Mouse (Mus musculus) neural tube, embryonic 12.5 days (tissue): ENCODE results near the gene Lrrc66. TPM values are rescaled to one million over a fixed set of nuclear protein-coding genes. Genes with fewer than 3 reads are reported as not detected.

ENCODE experiments used
- ATAC-seq: fragments of 200-750 bp; cut with Nextera tagmentation; 2 replicates; pipeline ENCODE4 v1.8.0; 2017; ENCODE audit warnings: low read depth, mild to moderate bottlenecking, moderate TSS enrichment, moderate library complexity; ENCODE audit not compliant: low FRiP score
- H3K27ac ChIP-seq: fragments of 300-500 bp; sonication (generic); 2 replicates; pipeline ENCODE4 v1.5.1; 2016
- H3K27me3 ChIP-seq: fragments of 300-500 bp; sonication (generic); replicated peaks from 2 replicates; pipeline ENCODE4 v1.6.1; 2016; ENCODE audit warnings: mild to moderate bottlenecking
- H3K36me3 ChIP-seq: fragments of 300-500 bp; sonication (generic); 2 replicates; pipeline ENCODE4 v1.6.1; 2016; ENCODE audit warnings: mild to moderate bottlenecking
- H3K4me1 ChIP-seq: fragments of 300-500 bp; sonication (generic); 2 replicates; pipeline ENCODE4 v1.6.1; 2016
- H3K4me2 ChIP-seq: fragments of 300-500 bp; sonication (generic); replicated peaks from 2 replicates; pipeline ENCODE4 v1.6.1; 2016; ENCODE audit warnings: mild to moderate bottlenecking
- H3K4me3 ChIP-seq: fragments of 300-500 bp; sonication (generic); 2 replicates; pipeline ENCODE4 v1.5.1; 2016
- H3K9ac ChIP-seq: fragments of 300-500 bp; sonication (generic); 2 replicates; pipeline ENCODE4 v1.6.1; 2016; ENCODE audit warnings: mild to moderate bottlenecking
- H3K9me3 ChIP-seq: fragments of 300-500 bp; sonication (generic); 2 replicates; pipeline ENCODE4 v1.6.1; 2016; ENCODE audit warnings: mild to moderate bottlenecking
- WGBS: fragments of 180-500 bp; shearing (Covaris S2); methylation state at CpG from one replicate; pipeline ENCODE4 v1.1.7; 2016; 5-methylcytosine and 5-hydroxymethylcytosine counted together
- polyA plus RNA-seq: library from polyadenylated mRNA; unstranded; fragments of >200 nt; fragmentation: Nextera tagmentation; extraction: Ambion mirVana; gene quantifications from 2 replicates; pipeline ENCODE4 v1.2.1, GENCODE M21; 2016

Lrrc66 gene
- polyA plus RNA-seq, 1 experiment from 2014 or later, result not detected

DNA sequence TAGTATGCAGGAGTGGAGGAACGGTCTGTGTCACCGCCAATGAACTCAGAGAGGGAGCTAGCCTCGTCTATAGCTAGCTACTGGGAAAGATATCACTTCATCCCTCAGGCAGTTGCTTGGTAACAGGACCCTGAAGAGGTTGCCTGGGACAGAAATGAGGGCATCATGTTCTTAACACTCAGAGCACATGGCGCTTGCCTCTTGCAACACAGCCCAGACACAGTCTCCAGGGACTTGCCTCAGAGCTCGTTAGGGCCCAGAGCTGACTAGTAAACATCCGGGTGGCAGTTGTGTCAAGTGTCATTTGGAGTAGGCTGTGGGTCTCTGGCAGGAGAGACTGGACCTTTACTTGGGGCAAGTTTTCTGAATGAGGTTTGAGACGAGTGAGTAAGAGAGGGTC, 58.5 kb downstream of the Lrrc66 start:
- Histone ChIP-seq H3K27ac (no peak overlapping the region), H3K9me3 (no peaks in the 10 kb centered on the region), H3K4me2 (no peak overlapping the region), H3K9ac (no peak overlapping the region), H3K36me3 (no peaks in the 10 kb centered on the region), H3K27me3 (no peaks in the 10 kb centered on the region), H3K4me3 (no peak overlapping the region), H3K4me1 (no peaks in the 10 kb centered on the region)
- whole genome bisulfite sequencing, result 83% methylated on average over 7 of the region's 7 CpGs
- no peak for ATAC-seq

DNA sequence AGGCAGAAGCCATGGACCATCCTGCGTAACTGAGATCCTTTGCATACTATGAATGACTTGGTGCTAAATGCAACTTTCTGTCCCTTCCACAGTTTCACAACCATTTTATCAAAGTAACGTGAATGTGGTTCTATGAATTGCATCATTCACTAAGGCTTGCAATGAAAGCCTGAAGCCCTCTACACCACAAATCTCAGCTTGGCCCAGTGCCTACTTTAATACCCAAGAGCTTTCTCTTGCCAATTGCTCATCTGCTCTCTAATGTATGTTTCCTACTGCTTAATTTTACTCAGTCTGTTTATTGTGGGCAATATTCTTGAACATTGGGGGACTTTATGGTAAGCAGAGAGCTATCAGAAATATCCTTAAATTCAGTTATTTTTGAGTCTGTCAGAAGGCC, 59.5 kb downstream of the Lrrc66 start:
- H3K4me2 ChIP-seq, result no peak overlapping the region
- no peak overlapping the region for H3K27ac ChIP-seq
- H3K9me3 ChIP-seq, result no peaks in the 10 kb centered on the region
- H3K4me1 ChIP-seq, result no peaks in the 10 kb centered on the region
- 95% methylated on average over 2 of the region's 2 CpGs for WGBS
- no peak overlapping the region for H3K4me3 ChIP-seq
- H3K36me3 ChIP-seq, result no peaks in the 10 kb centered on the region
- H3K9ac ChIP-seq, result no peak overlapping the region
- no peak for ATAC-seq
- H3K27me3 ChIP-seq, result no peaks in the 10 kb centered on the region

DNA sequence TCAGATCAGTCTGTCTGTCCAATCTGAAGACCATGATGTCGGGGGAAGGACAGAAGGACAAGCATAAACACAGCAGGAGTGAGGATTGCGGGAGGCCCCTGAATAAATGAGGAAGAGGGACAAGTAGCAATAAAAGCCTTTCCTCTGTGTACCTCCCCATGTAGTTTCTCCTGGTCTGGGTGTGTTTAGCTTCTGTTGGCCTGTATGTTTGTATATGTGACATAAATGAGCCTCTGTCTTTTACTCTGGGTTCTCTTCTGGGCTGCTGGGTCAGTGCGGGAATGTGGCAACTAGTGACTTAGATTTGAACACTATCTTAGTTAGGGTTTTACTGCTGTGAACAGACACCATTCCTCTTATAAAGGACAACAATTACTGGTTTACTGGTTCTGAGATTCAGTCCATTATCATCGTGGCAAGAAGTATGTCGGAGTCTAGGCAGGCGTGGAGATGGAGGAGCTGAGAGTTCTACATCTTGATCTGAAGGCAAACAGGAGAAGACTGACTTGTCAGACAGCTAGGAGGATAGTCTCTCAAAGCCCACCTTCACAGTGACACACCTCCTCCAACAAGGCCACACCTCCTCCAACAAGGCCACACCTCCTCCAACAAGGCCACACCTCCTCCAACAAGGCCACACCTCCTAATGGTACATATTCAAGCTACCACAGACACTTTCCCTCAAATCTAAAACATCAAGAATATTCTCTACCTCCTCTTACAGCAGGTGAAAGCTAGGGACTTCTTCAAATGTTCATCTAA, 60.8 kb downstream of the Lrrc66 start:
- Histone ChIP-seq H3K9me3 (no peaks in the 10 kb centered on the region), H3K4me1 (no peaks in the 10 kb centered on the region), H3K36me3 (no peaks in the 10 kb centered on the region), H3K27ac (no peak overlapping the region), H3K9ac (no peak overlapping the region), H3K4me2 (no peak overlapping the region), H3K27me3 (no peaks in the 10 kb centered on the region), H3K4me3 (no peak overlapping the region)
- no peak for ATAC-seq
- WGBS, result 84% methylated on average over 6 of the region's 6 CpGs

DNA sequence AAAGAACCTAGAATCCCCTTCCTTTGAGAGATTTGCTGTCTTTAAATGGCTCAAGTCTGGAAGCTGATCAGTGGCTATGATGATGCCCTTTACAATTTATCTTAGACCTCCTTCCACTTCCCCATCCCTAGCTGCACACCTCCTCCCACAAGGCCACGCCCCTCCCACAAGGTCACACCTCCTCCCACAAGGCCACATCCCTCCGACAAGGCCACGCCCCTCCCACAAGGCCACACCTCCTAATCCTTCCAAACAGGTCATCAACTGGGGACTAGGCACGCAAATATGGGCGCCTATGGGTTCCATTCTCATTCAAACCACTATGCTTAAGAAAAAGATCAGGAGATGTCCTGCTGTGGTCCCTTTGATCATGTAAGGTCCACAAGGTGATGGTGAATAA, 63.1 kb downstream of the Lrrc66 start:
- Histone ChIP-seq H3K27me3 (no peaks in the 10 kb centered on the region), H3K9me3 (no peaks in the 10 kb centered on the region), H3K4me2 (no peak overlapping the region), H3K27ac (no peak overlapping the region), H3K4me1 (no peaks in the 10 kb centered on the region), H3K9ac (no peak overlapping the region), H3K36me3 (no peaks in the 10 kb centered on the region), H3K4me3 (no peak overlapping the region)
- no peak for ATAC-seq
- WGBS, result 79% methylated on average over 5 of the region's 5 CpGs

DNA sequence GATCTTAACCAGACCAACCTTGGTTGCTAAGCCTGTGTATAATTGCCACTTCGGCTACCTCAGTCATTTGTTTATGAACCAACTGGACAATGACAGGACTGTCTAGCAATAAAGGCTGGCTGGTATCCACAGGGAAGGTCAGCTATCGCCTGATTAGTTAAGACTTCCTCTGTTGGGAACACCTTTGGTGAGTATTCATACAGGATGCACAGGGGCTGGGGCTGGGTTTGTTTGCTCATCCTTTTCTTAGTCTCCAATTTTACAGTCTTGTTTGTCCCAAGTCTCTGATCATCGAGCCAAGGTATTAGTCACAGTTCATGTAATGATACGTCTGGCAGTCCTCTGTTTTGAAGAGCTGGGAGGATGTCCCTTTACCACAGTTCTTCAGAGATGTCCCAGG, 65.4 kb downstream of the Lrrc66 start:
- 83% methylated on average over 4 of the region's 4 CpGs for WGBS
- Histone ChIP-seq H3K27ac (no peak overlapping the region), H3K27me3 (no peaks in the 10 kb centered on the region), H3K4me3 (no peak overlapping the region), H3K9ac (no peak overlapping the region), H3K36me3 (no peaks in the 10 kb centered on the region; the same call in 1 of the 2 replicates), H3K4me1 (no peaks in the 10 kb centered on the region), H3K4me2 (no peak overlapping the region), H3K9me3 (no peaks in the 10 kb centered on the region)
- no peak for ATAC-seq

DNA sequence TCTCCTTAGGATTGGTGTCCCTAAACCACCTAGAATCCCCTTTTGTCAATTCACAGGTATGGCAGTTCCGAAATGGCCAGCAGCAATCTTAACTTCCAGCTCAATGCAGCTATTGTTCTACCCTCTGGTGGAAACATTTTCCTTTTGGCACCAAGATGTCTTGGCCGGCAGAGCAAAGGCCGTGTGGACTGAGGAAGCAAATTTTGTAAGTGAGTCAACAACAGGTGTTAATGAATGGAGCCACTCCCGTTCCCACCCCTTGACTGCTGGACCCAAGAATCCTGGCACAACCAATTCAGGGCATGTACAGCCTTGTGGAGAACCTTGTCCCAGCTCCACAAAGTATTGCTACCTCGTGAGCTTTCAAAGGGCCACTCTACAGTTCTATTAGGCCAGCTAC, 66.2 kb downstream of the Lrrc66 start:
- H3K36me3 ChIP-seq, result peaks cover 4% of the 10 kb centered on the region; the same call in 1 of the 2 replicates
- no peak overlapping the region for H3K4me2 ChIP-seq
- H3K4me3 ChIP-seq, result no peak overlapping the region
- H3K9me3 ChIP-seq, result no peaks in the 10 kb centered on the region
- no peak overlapping the region for H3K9ac ChIP-seq
- no peaks in the 10 kb centered on the region for H3K4me1 ChIP-seq
- no peak overlapping the region for H3K27ac ChIP-seq
- no peak for ATAC-seq
- H3K27me3 ChIP-seq, result no peaks in the 10 kb centered on the region
- whole genome bisulfite sequencing, result 87% methylated on average over 5 of the region's 5 CpGs

DNA sequence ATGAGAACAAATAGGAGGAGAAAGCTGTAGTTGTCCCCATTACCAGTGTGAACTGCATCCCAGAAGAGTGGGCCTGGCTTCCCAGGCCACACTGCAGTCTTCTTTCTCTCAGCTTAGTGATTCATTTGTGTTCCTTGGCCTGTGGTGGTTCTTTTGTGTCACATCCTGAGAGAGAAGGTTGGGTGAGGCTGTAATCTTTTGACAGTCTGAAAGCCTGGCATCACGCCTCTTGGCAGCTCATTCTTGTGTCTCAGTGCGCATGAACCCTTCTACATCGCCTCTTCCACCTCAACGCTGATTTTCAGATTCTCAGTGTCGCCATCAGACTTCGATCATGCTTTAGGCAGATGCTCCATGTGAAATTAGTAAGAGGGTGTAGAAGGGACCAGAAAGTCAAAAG, 68.3 kb downstream of the Lrrc66 start:
- Histone ChIP-seq H3K4me3 (no peak overlapping the region), H3K36me3 (peaks cover 13% of the 10 kb centered on the region), H3K9me3 (no peaks in the 10 kb centered on the region), H3K27me3 (no peaks in the 10 kb centered on the region), H3K27ac (no peak overlapping the region), H3K9ac (no peak overlapping the region), H3K4me1 (no peaks in the 10 kb centered on the region), H3K4me2 (no peak overlapping the region)
- 94% methylated on average over 6 of the region's 6 CpGs for WGBS
- no peak for ATAC-seq

DNA sequence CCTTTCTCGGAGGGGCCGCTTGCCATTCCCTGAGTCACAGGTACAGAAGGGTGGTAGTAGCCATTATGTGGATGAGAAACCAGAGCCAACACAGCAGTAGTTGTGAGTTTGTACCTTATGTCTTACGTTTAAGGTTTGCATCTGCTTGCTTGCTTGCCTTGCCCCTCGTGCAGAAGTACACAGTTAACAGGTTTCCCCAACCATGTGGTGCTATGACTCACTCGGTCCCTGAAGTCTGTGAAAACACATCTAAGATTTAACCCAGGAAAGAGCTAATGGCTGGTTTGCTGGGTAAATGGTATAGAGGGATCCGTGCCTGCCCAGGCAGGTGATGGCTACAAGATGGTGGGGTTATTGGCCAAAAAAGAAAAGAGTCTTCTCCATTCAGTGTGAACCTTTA, 73.6 kb downstream of the Lrrc66 start:
- Histone ChIP-seq H3K4me1 (peaks cover 6% of the 10 kb centered on the region; the same call in 1 of the 2 replicates), H3K27ac (no peak overlapping the region), H3K4me3 (no peak overlapping the region), H3K36me3 (peaks cover 34% of the 10 kb centered on the region), H3K9ac (no peak overlapping the region), H3K4me2 (no peak overlapping the region), H3K27me3 (no peaks in the 10 kb centered on the region), H3K9me3 (no peaks in the 10 kb centered on the region)
- 94% methylated on average over 6 of the region's 6 CpGs for WGBS
- ATAC-seq, result no peak

DNA sequence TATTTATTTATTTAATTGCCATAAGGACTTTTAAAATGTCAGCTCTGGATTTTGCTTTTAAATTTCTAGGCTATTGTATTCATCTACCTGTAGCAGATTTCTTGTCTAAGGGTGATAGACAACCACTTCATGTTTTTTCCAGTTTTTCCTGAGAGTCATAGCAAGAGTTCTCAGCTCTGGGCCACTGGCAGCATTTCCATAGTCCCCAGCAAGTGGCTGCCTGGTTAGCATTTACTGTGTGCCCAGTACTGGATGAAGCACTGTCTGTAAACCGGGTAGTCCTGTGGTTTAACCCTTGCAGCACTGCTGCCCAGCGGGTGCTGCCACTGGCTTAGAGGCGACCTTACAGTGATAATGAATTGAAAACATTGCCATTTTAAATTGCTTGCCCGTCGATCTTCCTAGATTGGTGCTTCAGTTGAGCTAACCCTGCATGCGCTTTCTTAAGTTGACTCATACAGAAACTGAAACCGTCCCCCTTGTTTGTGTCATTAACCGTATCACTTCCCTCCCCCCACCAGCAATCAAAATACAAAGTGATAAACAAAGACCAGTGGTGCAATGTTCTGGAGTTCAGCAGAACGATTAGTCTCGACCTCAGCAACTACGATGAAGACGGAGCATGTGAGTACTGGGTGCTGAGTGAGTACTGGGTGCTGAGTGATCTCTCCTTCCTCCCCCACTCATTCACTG, 75.4 kb downstream of the Lrrc66 start:
- Histone ChIP-seq H3K9me3 (no peaks in the 10 kb centered on the region), H3K27me3 (no peaks in the 10 kb centered on the region), H3K9ac (no peak overlapping the region), H3K4me3 (no peak overlapping the region), H3K4me1 (peaks cover 6% of the 10 kb centered on the region; the same call in 1 of the 2 replicates), H3K36me3 (peaks cover 46% of the 10 kb centered on the region), H3K4me2 (no peak overlapping the region), H3K27ac (no peak overlapping the region)
- no peak for ATAC-seq
- WGBS, result 78% methylated on average over 12 of the region's 12 CpGs

Other genes starting within 250 kb of the Lrrc66 start
- gene Cwh43, start 226.5 kb downstream of the Lrrc66 start, polyA plus RNA-seq, result not detected in 2 replicates
- 59.2 and 61.2 TPM in 2 replicates for gene Dcun1d4, start 151.5 kb downstream of the Lrrc66 start, polyA plus RNA-seq
- 27.0 and 30.7 TPM in 2 replicates for gene Sgcb, start 15.3 kb upstream of the Lrrc66 start, polyA plus RNA-seq
- 0.13 TPM in 1 of 2 replicates, not detected in the other for gene Spata18, start 18.9 kb upstream of the Lrrc66 start, polyA plus RNA-seq